Mouse (Mus musculus) embryonic fibroblast, embryonic 13.5 days (primary cell): ENCODE results near the gene Sorbs2.

Experiments used
- CTCF ChIP-seq: IDR thresholded peaks from 2 replicates; pipeline ENCODE4 v1.5.1; 2011; ENCODE audit warnings: mild to moderate bottlenecking, control low read depth, low read length, moderate library complexity, borderline replicate concordance; ENCODE audit not compliant: insufficient read depth
- POLR2A ChIP-seq: IDR thresholded peaks from 2 replicates; pipeline ENCODE4 v1.6.1; 2011; ENCODE audit warnings: low read depth, mild to moderate bottlenecking, control low read depth, low read length, moderate library complexity

- no peak for TF ChIP-seq CTCF
- TF ChIP-seq POLR2A = no peak
Measured at GRCm38 (mm10) chr8:45763690-45764342, 256.2 kb downstream of the Sorbs2 start.
